ENCODE assay signal across 8 mouse cellular contexts in the genomic region with DNA sequence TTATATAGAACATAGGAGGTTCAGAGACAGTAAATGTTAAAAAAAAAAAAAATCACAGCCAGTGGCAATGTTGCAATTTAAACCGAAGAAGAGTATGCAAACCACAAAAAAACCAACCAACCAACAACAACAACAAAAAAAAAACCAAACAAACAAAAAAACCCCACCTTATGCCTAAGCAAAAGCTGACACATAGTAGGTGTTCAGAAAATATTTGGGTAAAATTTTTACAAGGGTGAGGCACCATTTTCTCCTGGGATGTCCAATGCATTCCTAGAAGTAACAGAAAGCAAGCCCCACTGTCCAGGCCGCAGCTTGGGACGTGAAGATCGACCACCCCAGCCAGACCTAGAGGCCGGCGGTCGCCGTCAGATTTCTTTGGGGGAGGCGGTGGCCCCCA. TPM values are rescaled to one million over a fixed set of nuclear protein-coding genes. Genes with fewer than 3 reads are reported as not detected.
DNase-seq lines count a peak whose midpoint lies in the region; ATAC-seq lines count a peak whose summit lies in the region.

Gene Zfp282 (plus strand): TSS at position 147 of the 400 bp plus-strand sequence.

- H3K9me3 ChIP-seq in neural tube, embryonic 11.5 days (ENCODE audit: control insufficient read depth, low read length): no peaks in the 10 kb centered on the region; the same call in 1 of the 2 replicates
- H3K9me3 ChIP-seq in intestine, embryonic 16.5 days (ENCODE audit: control insufficient read depth, low read length): no peaks in the 10 kb centered on the region
- H3K9me3 ChIP-seq in midbrain, embryonic 14.5 days (ENCODE audit: control insufficient read depth, low read length): no peaks in the 10 kb centered on the region

- ATAC-seq in neural tube, embryonic 11.5 days (ENCODE audit: insufficient read depth, low FRiP score, low TSS enrichment): no peak
- ATAC-seq in intestine, embryonic 16.5 days: no peak
- no peak for ATAC-seq in midbrain, embryonic 14.5 days (ENCODE audit: low FRiP score, low TSS enrichment)

- peak within 1 kb of the TSS; percentile 94 for H3K9ac ChIP-seq in neural tube, embryonic 11.5 days (ENCODE audit: low read length)
- peak within 1 kb of the TSS; percentile 94 for H3K9ac ChIP-seq in intestine, embryonic 16.5 days (ENCODE audit: low read depth, low read length)
- H3K9ac ChIP-seq in midbrain, embryonic 14.5 days (replicated peaks; ENCODE audit: low read length): peak within 1 kb of the TSS; percentile 98

- WGBS in neural tube, embryonic 11.5 days: 7% methylated on average over 9 of the region's 9 CpGs
- WGBS in intestine, embryonic 16.5 days: 5% methylated on average over 9 of the region's 9 CpGs
- WGBS in midbrain, embryonic 14.5 days: 7% methylated on average over 9 of the region's 9 CpGs

- H3K36me3 ChIP-seq in neural tube, embryonic 11.5 days (ENCODE audit: control insufficient read depth, insufficient read depth, low read length): peaks cover 2% of the 10 kb centered on the region; the same call in 1 of the 2 replicates
- H3K36me3 ChIP-seq in intestine, embryonic 16.5 days (ENCODE audit: control insufficient read depth, insufficient read depth, low read length): peaks cover 9% of the 10 kb centered on the region; the same call in 1 of the 2 replicates
- peaks cover 24% of the 10 kb centered on the region for H3K36me3 ChIP-seq in midbrain, embryonic 14.5 days (ENCODE audit: control insufficient read depth, insufficient read depth, low read length)

- peak within 1 kb of the TSS; percentile 74 for H3K4me3 ChIP-seq in neural tube, embryonic 11.5 days (ENCODE audit: low read depth, low read length)
- H3K4me3 ChIP-seq in intestine, embryonic 16.5 days (ENCODE audit: low read length): peak within 1 kb of the TSS; percentile 96
- peak within 1 kb of the TSS; percentile 83 for H3K4me3 ChIP-seq in midbrain, embryonic 14.5 days (replicated peaks; ENCODE audit: low read depth, low read length)

- H3K4me2 ChIP-seq in neural tube, embryonic 11.5 days (ENCODE audit: low read depth): peak within 1 kb of the TSS; percentile 84
- peak within 1 kb of the TSS; percentile 88 for H3K4me2 ChIP-seq in intestine, embryonic 16.5 days (ENCODE audit: low read depth, low read length)
- peak within 1 kb of the TSS; percentile 92 for H3K4me2 ChIP-seq in midbrain, embryonic 14.5 days (ENCODE audit: low read length)

- H3K4me1 ChIP-seq in neural tube, embryonic 11.5 days (ENCODE audit: control insufficient read depth, insufficient read depth, low read length): peaks cover 8% of the 10 kb centered on the region
- H3K4me1 ChIP-seq in intestine, embryonic 16.5 days (ENCODE audit: control insufficient read depth, insufficient read depth, low read length): peaks cover 12% of the 10 kb centered on the region
- peaks cover 17% of the 10 kb centered on the region for H3K4me1 ChIP-seq in midbrain, embryonic 14.5 days (ENCODE audit: control insufficient read depth, insufficient read depth, low read length)

- no peaks in the 10 kb centered on the region for H3K27me3 ChIP-seq in neural tube, embryonic 11.5 days (ENCODE audit: control insufficient read depth, insufficient read depth, low read length)
- H3K27me3 ChIP-seq in intestine, embryonic 16.5 days (replicated peaks; ENCODE audit: control insufficient read depth, insufficient read depth, low read length): no peaks in the 10 kb centered on the region
- H3K27me3 ChIP-seq in midbrain, embryonic 14.5 days (ENCODE audit: control insufficient read depth, insufficient read depth, low read length): no peaks in the 10 kb centered on the region

- no peak for DNase-seq in adrenal gland, postnatal 4 days (ENCODE audit: low spot score in 2 of 2)
- DNase-seq in adrenal gland, adult 8-10 months: no peak
- DNase-seq in neural tube, embryonic 11.5 days (ENCODE audit: low spot score): no peak
- no peak for DNase-seq in neural tube, embryonic 10.5 days (ENCODE audit: extremely low spot score, low spot score)
- no peak for DNase-seq in midbrain, embryonic 14.5 days
- no peak for DNase-seq in urinary bladder, postnatal 36 days (ENCODE audit: low spot score in 2 of 2)
- no peak for DNase-seq in thymus, postnatal 36 days

- H3K27ac ChIP-seq in neural tube, embryonic 11.5 days (ENCODE audit: low read depth, low read length): peak within 1 kb of the TSS; percentile 95
- H3K27ac ChIP-seq in intestine, embryonic 16.5 days (ENCODE audit: low read length): peak within 1 kb of the TSS; percentile 99
- peak within 1 kb of the TSS; percentile 97 for H3K27ac ChIP-seq in midbrain, embryonic 14.5 days (replicated peaks; ENCODE audit: low read depth, low read length)

RNA-seq across cellular contexts. Expression of gene Zfp282, which starts in this region (rescaled TPM):
- total RNA-seq in adrenal gland, postnatal 4 days (2021): 10 to 100 TPM; 19.7 to 19.8 TPM
- 10 to 100 TPM in 1 of 4 experiments, 1 to 10 TPM in 3; 9.4 to 13.3 (median 9.7) TPM for total RNA-seq in adrenal gland, adult 8-10 months (2022)
- polyA plus RNA-seq in neural tube, embryonic 11.5 days (2014; fragmentation: Nextera tagmentation; extraction: Ambion mirVana): 15.5 and 15.6 TPM in 2 replicates
- polyA plus RNA-seq in intestine, embryonic 16.5 days (2015; fragmentation: Nextera tagmentation; extraction: Ambion mirVana): 8.9 and 9.8 TPM in 2 replicates
- 18.4 and 19.7 TPM in 2 replicates for polyA plus RNA-seq in midbrain, embryonic 14.5 days (2014; fragmentation: Nextera tagmentation; extraction: Ambion mirVana)
